Mouse (Mus musculus) kidney, postnatal 36 days (tissue): ENCODE data around the gene 4930555G01Rik.
"Not testable (repeated sequence)": the region's sequence is repeated elsewhere in the genome, so short reads cannot be mapped to it uniquely, and the experiment has no call there.

ENCODE experiments used
- DNase-seq, 2 experiments: peaks; one replicate each; pipeline ENCODE4 v3.0.0; 2021 to 2022; ENCODE audit warnings: mixed read lengths in 2 of 2

The 4930555G01Rik gene

DNA sequence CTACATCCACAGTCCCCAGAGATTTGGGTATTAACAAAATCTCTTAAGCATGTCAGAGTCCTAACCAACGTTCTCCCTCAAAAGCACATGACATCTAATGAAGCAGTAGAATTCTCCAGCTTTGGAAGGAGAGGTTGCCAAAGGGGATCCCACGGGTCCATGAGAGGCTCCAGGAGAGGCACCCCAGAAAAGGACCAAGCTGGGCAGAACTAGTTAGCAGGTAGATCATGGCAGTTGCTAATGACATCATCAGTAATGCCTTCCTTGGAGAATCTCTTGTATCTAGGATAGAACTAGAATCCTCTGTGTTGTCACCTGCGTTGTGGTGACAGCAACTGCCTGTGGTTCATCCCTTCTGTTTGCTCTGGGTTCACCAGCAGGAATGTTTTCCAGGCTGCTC, at the start of gene 4930555G01Rik:
Gene 4930555G01Rik (plus strand): TSS at position 301 of the 400 bp plus-strand sequence.
- not testable (repeated sequence) for DNase-seq

DNA sequence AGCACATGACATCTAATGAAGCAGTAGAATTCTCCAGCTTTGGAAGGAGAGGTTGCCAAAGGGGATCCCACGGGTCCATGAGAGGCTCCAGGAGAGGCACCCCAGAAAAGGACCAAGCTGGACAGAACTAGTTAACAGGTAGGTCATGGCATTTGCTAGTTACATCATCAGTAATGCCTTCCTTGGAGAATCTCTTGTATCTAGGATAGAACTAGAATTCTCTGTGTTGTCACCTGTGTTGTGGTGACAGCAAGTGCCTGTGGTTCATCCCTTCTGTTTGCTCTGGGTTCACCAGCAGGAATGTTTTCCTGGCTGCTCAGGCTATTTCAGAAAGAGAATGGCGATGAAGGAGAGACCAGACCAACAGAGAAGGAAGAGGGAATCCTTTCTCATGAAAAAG, 34.8 kb upstream of the 4930555G01Rik start, which contains the start of gene Gm3298:
Gene Gm3298 (plus strand): TSS at position 301 of the 400 bp plus-strand sequence.
- not testable (repeated sequence) for DNase-seq

DNA sequence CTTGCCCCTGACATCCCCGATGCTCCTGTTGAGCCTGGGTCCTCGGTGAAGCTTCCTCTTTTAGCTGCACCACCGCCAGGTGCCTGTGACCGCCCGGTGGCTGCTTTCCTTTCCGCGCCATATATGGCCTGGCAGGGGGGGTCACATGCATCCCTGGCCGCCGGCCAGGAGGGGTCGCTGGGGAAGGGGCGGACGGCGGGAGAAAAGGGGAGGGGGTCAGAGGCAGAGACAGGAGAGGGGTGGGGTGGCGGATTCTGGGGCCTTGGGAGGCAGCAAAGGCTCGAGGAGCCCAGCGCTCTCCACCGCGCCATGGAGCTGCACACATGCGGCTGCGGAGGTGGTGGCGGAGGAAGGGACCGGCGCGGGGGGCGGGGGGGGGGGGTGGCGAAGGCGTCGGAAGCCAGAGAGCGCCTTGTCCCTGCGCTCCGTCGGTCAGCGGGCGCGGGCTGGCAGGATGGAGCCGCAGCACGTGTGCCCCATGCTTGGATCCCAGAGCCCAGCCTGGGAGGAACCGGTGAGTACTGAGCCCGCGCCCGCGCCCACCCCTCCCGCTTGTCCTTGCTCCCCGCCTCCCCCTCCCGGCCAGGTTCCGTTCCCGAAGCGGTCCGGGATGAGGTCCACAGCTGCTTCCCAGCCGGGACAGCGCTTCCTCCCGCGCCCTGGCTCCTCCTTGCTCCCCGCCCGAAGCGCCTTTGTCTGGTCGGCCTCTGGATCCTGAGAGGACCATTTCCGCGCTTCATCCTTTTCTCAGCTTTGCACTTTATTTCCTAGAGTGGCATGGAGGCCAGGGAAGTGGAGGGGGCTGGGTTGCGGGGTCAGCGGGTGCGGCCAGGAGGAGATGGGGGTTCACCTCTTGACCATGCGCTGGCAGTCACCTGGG, 20.4 kb downstream of the 4930555G01Rik start, which contains the start of gene Gm8281:
Gene Gm8281 (plus strand): TSS at position 430 of the 880 bp plus-strand sequence.
- DNase-seq = peak in 1 of 2 experiments; percentile 0
